Mouse (Mus musculus) ZHBTc4 (cell line): ENCODE results near the gene Ggps1.
A peak's percentile ranks its signal among the peaks of the same experiment; 100 is the strongest.

Source experiments
- DNase-seq: peaks from one replicate; pipeline ENCODE4 v3.0.0-alpha.2; 2011; ENCODE audit warnings: low read depth, low spot score

The Ggps1 gene

DNA sequence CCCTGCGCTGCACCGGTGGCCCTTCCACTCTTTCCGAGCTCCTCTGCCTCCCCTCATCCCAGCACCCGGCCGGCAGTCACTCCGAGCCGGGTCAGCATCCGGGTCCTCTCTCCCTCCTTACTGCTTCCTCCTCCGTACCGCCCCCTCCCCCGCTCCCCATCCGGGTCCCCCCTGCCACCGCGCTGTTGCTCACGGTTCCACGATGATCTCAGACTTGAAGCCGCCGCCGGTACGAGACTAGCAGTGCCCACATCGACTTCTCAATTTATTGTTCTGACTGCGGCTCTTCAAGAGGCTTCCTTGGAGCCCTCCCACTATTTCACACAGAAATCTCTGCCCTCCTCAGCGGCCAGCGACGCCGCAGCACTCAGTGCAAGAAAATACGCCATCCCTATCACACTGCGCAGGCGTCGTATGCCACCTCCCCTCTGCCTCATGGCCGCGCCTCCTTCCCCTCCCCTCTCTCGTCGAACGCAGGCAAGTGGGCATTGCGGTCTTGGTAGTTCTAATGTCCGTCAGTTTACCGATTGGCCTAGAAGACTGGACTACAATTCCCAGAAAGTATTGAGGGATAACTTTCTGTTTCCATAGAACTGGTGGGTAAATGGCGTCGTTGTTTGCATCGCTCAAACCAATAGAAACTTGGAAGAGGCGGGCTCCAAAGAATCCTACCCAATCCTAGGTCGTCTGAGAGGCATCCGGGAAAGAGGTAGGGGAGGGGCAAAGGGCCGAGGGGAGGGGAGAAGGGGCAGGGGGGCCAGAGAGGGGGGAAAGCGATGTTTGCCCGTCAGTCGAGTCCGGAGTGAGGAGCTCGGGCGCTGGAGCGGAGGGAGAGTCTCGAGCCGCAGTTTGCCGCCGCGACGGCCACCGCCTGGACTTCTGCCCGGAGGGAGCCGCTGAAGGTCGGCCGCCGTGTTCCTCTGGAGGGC, at the start of gene Ggps1, which contains the start of gene Arid4b:
Gene Ggps1, minus strand, starts transcription at position 476 of the 929 bp plus-strand sequence.
Gene Arid4b, plus strand, starts transcription at position 220 of the 929 bp plus-strand sequence.
- peak; percentile 100 for DNase-seq

- DNase-seq = no peak
These were observed 47.9 kb upstream of the Ggps1 start for GRCm38 (mm10) chr13:14111146-14111545.

- no peak for DNase-seq
These were observed 47.0 kb upstream of the Ggps1 start for GRCm38 (mm10) chr13:14110154-14110873.

- DNase-seq = no peak
These were observed 39.7 kb upstream of the Ggps1 start for GRCm38 (mm10) chr13:14103026-14103425.

DNA sequence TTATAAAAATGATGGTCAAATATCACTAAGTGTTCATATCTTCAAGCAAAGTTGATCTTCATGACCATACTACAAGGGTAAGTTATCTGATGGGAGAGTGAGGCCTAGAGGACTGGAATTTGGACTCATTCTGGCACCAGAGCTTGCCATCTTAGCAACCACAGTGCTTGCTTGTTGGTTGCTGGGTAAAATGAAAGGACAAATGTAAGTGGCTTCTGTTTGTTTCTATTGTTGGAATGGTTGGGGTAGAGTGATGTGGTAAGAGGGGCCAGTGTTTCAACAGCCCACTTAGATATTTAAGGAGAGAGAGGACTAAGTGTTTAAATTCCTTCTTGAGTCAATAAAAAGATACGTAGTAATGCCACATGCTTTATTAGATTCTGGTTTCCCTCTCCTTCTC, 25.4 kb upstream of the Ggps1 start:
- no peak for DNase-seq

- DNase-seq = no peak
These were observed 12.0 kb upstream of the Ggps1 start for GRCm38 (mm10) chr13:14075326-14075725.

GRCm38 (mm10) chr13:14074371-14074770, 11.1 kb upstream of the Ggps1 start:
- no peak for DNase-seq

- no peak for DNase-seq
These were observed 6.0 kb upstream of the Ggps1 start for GRCm38 (mm10) chr13:14069291-14069690.

- no peak for DNase-seq
These were observed 4.7 kb upstream of the Ggps1 start for GRCm38 (mm10) chr13:14068035-14068434.

- no peak for DNase-seq
These were observed 2.4 kb upstream of the Ggps1 start for GRCm38 (mm10) chr13:14065701-14066100.

- DNase-seq = no peak
These were observed 1.7 kb upstream of the Ggps1 start for GRCm38 (mm10) chr13:14065028-14065380.

GRCm38 (mm10) chr13:14064341-14065027, 1.2 kb upstream of the Ggps1 start:
- peak; percentile 63 for DNase-seq

DNA sequence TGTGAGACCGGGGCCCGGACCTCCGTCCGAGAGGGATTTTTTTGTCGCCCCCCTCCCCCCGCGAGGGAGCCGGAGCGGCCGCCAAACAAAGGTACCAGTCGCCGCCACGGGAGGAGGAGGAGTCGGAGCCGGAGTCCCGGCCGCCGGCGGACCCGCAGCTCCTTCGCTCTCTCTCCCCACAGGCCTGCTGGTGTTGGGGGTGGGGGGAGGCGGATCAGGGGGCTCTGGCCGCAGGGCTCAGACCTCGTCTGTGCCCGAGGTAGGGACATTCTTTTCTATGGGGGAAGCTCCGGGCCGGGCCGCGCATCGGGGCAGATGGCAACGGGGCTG, 619 bp upstream of the Ggps1 start:
- DNase-seq = no peak

DNA sequence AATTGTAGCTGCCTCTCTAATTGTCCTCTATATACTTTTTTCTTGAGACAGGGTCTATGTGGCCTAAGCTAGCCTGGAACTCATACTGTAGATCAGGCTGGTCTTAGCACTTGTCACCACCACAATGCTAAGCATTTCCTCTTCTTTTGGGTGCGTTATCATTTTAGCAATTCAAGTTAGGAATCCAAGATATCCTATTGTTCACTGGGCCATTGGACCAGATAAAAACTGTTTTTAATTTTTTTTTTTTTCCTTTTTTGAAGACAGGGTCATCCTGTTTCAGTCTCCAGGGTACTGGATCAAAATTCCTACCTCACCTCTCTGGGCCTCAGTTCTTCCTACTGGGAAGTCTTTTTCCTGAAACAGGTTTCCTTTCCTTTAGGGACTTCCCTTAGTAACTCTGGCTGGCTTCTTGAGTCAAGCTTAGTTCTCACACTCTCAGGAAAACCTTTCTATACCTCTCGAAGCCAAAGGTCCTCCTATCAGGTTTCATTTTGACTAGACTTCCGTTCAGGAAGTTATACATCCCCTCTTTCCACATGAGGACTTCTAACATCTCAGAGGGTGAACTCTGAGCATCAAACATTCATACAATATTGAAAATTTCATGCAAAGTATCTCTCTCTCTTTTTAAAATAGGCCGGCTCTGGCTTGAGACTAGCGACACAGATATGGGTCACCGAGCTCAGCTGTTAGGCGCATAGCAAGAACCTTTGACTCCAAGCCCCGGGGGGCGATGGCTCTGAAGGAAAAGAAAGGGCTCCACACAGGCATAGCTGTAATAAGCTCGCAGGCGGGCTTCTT, 877 bp downstream of the Ggps1 start:
- DNase-seq = no peak

GRCm38 (mm10) chr13:14059582-14059981, 3.7 kb downstream of the Ggps1 start:
- DNase-seq = no peak

GRCm38 (mm10) chr13:14056801-14057200, 6.5 kb downstream of the Ggps1 start:
- DNase-seq = no peak

DNA sequence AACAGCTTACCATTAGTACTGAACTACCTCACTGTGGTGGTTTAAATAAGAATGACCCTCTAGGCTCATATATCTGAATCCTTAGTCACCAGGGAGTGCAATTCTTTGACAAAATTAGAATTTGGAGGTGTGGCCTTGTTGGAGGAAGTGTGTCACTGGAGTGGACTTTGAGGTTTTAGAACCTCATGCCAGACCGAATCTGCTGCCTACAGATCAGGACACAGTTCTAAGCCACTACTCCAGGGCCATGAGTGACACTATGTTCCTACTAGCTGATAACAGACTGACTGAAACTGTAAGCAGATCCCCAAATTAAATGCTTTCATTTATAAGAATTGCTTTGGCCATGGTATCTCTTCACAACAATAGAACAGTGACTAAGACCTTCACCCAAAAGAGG, 13.4 kb downstream of the Ggps1 start:
- DNase-seq = no peak

GRCm38 (mm10) chr13:14044521-14044920, 18.8 kb downstream of the Ggps1 start:
- DNase-seq = no peak

DNA sequence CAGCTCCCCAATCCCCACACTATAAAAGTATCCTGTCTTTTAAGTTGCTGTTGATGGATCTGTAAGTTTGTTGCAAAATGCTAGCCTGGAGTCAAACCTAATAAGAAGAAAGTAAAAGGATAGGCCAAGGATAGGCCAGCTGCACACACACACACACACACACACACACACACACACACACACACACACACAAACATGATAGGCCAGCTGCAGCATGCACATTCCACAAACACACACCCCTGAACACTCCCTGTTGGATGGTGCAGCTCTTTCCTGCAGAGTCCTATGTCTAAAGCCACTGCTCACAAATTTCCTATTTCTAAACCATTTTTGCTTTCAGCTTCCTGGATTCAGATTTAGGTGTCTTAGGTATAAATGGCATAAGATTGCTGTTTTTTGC, 19.4 kb downstream of the Ggps1 start:
- no peak for DNase-seq

- DNase-seq = peak; percentile 21
These were observed 23.1 kb downstream of the Ggps1 start for GRCm38 (mm10) chr13:14040186-14040585.

GRCm38 (mm10) chr13:14039292-14039965, 23.9 kb downstream of the Ggps1 start, which contains the start of gene Tbce:
TSS of gene Tbce (minus strand) at chr13:14039638.
- DNase-seq = peak; percentile 93
